Mouse (Mus musculus) neural tube, embryonic 13.5 days (tissue): ENCODE data around the gene Clcnkb. TPM values are rescaled to one million over a fixed set of nuclear protein-coding genes. Genes with fewer than 3 reads are reported as not detected.

Source experiments
- ATAC-seq: fragments of 200-750 bp; cut with Nextera tagmentation; 2 replicates; pipeline ENCODE4 v1.8.0; 2017; ENCODE audit warnings: low read depth, mild to moderate bottlenecking, moderate TSS enrichment, moderate library complexity
- H3K27ac ChIP-seq: fragments of 300-500 bp; sonication (generic); replicated peaks from 2 replicates; pipeline ENCODE4 v1.5.1; 2015; ENCODE audit warnings: moderate library complexity, mild to moderate bottlenecking, inconsistent platforms
- H3K27me3 ChIP-seq: fragments of 300-500 bp; sonication (generic); 2 replicates; pipeline ENCODE4 v1.6.1; 2015; ENCODE audit warnings: mild to moderate bottlenecking, inconsistent platforms
- H3K36me3 ChIP-seq: fragments of 300-500 bp; sonication (generic); 2 replicates; pipeline ENCODE4 v1.6.1; 2015; ENCODE audit warnings: mild to moderate bottlenecking, inconsistent platforms
- H3K4me1 ChIP-seq: fragments of 300-500 bp; sonication (generic); replicated peaks from 2 replicates; pipeline ENCODE4 v1.6.1; 2015; ENCODE audit warnings: inconsistent platforms
- H3K4me2 ChIP-seq: fragments of 300-500 bp; sonication (generic); 2 replicates; pipeline ENCODE4 v1.6.1; 2015; ENCODE audit warnings: inconsistent platforms, mild to moderate bottlenecking, moderate library complexity
- H3K4me3 ChIP-seq: fragments of 300-500 bp; sonication (generic); 2 replicates; pipeline ENCODE4 v1.5.1; 2015; ENCODE audit warnings: mild to moderate bottlenecking, inconsistent platforms
- H3K9ac ChIP-seq: fragments of 300-500 bp; sonication (generic); 2 replicates; pipeline ENCODE4 v1.6.1; 2015; ENCODE audit warnings: moderate library complexity, mild to moderate bottlenecking, inconsistent platforms
- H3K9me3 ChIP-seq: fragments of 300-500 bp; sonication (generic); 2 replicates; pipeline ENCODE4 v1.6.1; 2016; ENCODE audit warnings: inconsistent platforms
- WGBS: fragments of 180-500 bp; shearing (Covaris S2); methylation state at CpG from one replicate; pipeline ENCODE4 v1.1.7; 2015; 5-methylcytosine and 5-hydroxymethylcytosine counted together
- polyA plus RNA-seq: library from polyadenylated mRNA; unstranded; fragments of >200 nt; fragmentation: Nextera tagmentation; extraction: Ambion mirVana; gene quantifications from 2 replicates; pipeline ENCODE4 v1.2.1, GENCODE M21; 2015

The Clcnkb gene
- polyA plus RNA-seq, 1 experiment from 2014 or later, result not detected

DNA sequence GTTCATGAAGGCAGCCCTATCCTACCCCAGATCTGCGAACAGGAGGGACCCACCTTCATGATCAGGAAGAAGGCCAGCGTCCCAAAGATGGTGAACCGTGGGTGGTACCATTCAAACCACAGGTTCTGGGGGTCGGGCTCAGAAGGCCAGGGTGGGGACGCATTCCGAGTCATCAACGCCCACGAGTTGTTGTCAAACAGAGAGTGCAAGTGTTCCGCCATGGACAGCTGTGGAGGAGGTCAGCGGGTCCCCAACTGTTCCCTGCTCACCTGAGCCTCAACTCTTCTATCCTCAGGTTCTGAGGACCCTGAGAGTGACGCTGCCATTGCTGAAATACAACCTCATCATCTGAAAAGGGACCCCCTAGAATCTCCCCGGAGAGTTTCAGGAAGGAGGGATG is 24.5 kb downstream of the Clcnkb start:
- WGBS, result 84% methylated on average over 12 of the region's 12 CpGs
- no peaks in the 10 kb centered on the region for H3K4me1 ChIP-seq
- H3K27me3 ChIP-seq, result peaks cover 3% of the 10 kb centered on the region; the same call in 1 of the 2 replicates
- H3K9ac ChIP-seq, result no peak overlapping the region
- no peak for ATAC-seq
- H3K9me3 ChIP-seq, result no peaks in the 10 kb centered on the region
- H3K4me2 ChIP-seq, result no peak overlapping the region
- no peaks in the 10 kb centered on the region for H3K36me3 ChIP-seq
- H3K4me3 ChIP-seq, result no peak overlapping the region
- no peak overlapping the region for H3K27ac ChIP-seq

DNA sequence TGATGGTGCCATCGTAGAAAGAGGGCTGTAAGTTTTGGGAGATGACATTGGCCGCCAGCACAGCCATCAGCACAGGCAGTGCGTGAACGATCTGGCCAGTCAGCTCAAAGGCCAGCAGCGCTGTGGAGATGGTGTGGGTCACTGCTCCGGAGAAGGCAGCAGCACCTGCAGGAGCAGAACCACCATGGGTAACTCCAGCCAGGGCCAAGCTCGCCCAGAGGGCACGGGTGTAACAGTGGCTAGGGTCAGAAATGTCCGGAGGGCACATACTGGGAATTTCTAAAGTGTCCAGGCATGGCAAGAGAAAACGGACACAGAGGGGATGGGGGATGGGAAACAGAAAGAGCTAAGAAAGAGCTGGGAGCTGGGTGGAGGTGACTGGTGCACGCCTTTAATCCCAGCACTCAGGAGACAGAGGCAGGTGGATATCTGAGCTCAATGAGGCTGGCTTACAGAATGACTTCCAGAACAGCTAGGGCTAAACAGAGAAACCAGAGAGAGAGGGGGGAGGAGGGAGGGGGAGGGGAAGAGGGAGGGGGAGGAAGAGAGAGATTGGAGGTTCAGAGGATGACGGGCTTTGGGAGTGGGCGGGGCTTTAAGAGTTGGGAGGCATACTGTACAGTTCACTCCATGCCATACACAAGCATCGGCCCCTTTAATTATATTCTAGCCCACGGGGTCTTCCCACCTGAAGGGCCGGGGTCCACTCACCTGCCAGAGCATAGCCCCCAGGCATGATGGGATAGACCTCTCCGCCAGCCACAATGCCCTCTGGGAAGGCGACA is 26.3 kb downstream of the Clcnkb start:
- Histone ChIP-seq H3K4me3 (no peak overlapping the region), H3K27ac (no peak overlapping the region), H3K9ac (no peak overlapping the region), H3K4me1 (peaks cover 3% of the 10 kb centered on the region; the same call in 1 of the 2 replicates), H3K36me3 (no peaks in the 10 kb centered on the region), H3K4me2 (no peak overlapping the region), H3K27me3 (peaks cover 4% of the 10 kb centered on the region), H3K9me3 (no peaks in the 10 kb centered on the region)
- no peak for ATAC-seq
- WGBS, result 74% methylated on average over 18 of the region's 18 CpGs

DNA sequence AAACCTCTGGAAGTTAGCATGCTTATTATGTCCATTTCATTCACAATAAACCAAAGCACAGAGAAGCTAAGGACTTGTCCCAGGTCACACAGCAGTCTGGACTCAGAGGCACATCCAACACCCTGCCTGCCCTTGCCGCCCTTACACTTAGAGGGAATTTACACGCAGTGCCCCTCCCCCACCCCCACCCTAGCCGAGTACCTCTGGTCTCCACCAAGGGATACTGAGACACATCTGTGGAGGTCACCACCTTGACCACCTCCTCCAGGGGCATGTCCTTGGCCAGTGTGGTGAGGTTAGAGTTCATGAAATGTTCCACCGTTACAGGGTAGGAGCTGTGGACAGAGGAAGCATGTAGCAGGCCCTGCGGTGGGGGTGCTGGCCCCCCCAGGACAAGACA is 27.9 kb downstream of the Clcnkb start:
- Histone ChIP-seq H3K9ac (no peak overlapping the region), H3K27ac (no peak overlapping the region), H3K9me3 (no peaks in the 10 kb centered on the region), H3K4me1 (peaks cover 18% of the 10 kb centered on the region), H3K27me3 (peaks cover 17% of the 10 kb centered on the region), H3K4me3 (no peak overlapping the region), H3K36me3 (no peaks in the 10 kb centered on the region), H3K4me2 (no peak overlapping the region)
- no peak for ATAC-seq
- WGBS, result 64% methylated on average over 5 of the region's 5 CpGs

DNA sequence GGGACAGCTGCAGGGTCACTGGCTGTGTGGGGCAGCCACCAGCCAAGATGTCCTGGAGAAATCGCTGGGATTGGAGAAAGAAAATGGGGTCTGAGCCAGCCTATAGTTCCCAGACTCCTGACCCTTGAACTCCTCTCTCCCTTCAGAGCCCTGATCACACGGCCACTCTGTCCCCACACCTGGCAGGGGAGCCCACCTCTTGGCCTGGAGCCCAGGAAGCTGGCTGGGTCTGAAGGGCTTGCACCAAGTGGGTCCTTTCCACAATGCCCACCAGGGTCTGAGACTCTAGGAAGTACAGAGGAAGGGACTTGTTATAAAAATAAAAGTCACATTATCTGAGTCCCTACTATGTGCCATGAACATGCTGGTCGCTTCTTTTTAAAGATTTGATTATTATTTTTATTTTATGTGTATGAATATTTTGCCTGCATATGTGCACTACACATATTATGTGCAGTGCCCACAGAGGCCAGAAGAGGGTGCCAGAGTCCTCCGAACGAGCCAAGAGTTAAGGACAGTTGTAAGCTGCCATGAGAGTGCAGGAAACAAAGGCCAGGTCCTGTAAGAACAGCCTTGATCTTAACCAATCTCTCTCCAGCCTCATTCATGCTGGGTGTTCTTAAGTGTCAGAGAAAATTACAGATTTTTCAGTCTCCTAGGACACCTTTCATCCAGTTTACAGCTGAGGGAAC is 28.6 kb downstream of the Clcnkb start:
- H3K36me3 ChIP-seq, result no peaks in the 10 kb centered on the region
- peaks cover 25% of the 10 kb centered on the region for H3K4me1 ChIP-seq
- H3K27me3 ChIP-seq, result peaks cover 24% of the 10 kb centered on the region
- H3K4me3 ChIP-seq, result no peak overlapping the region
- H3K27ac ChIP-seq, result no peak overlapping the region
- H3K9me3 ChIP-seq, result no peaks in the 10 kb centered on the region
- H3K4me2 ChIP-seq, result no peak overlapping the region
- H3K9ac ChIP-seq, result no peak overlapping the region
- no peak for ATAC-seq
- 16% methylated on average over 5 of the region's 5 CpGs for WGBS

DNA sequence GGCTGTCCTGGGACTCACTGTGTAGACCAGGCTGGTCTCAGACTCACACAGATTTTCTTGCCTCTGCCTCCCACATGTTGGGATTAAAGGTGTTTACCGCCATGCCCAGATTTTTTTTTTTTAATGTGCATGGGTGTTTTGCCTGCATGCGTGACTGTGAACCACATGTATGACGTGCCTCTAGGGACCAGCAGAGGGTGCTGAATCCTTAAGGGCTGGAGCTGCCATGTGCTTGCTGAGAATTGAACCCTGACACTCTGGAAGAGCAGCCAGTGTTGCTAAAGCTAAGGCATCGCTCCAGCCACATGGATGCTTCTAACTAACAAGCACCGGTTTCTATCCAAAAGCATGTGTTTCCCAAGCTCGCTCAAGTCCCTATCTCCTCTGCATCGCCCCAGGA is 29.7 kb downstream of the Clcnkb start:
- Histone ChIP-seq H3K9ac (no peak overlapping the region), H3K4me1 (peaks cover 27% of the 10 kb centered on the region), H3K27ac (no peak overlapping the region), H3K4me2 (no peak overlapping the region), H3K9me3 (no peaks in the 10 kb centered on the region), H3K27me3 (peaks cover 35% of the 10 kb centered on the region), H3K36me3 (no peaks in the 10 kb centered on the region), H3K4me3 (no peak overlapping the region)
- no peak for ATAC-seq
- WGBS, result 73% methylated on average over 7 of the region's 7 CpGs

DNA sequence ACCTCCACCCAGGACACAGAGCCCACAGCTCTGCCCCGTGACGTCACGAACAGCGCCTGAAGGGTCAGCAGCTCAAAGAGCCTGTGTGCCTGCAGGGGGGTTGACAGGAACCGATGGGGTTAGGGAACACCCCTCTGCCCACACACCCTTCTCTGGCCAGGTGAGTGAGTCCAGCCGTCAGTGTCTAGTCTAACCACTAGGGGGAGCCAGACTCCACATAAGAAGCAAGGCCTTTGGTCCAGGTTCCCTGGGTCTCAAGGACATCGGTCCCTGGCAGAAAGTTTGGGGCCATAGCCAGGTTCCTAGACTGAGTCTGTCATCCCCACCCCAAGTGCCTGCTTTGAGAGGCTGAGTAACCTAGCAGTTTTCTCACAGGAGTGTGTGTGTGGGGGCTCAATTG is 30.5 kb downstream of the Clcnkb start:
- no peak for ATAC-seq
- Histone ChIP-seq H3K9me3 (no peaks in the 10 kb centered on the region), H3K36me3 (no peaks in the 10 kb centered on the region), H3K4me1 (peaks cover 27% of the 10 kb centered on the region), H3K4me3 (no peak overlapping the region), H3K4me2 (no peak overlapping the region), H3K27ac (no peak overlapping the region), H3K27me3 (peaks cover 44% of the 10 kb centered on the region), H3K9ac (no peak overlapping the region)
- under 1% methylated on average over 7 of the region's 7 CpGs for WGBS

DNA sequence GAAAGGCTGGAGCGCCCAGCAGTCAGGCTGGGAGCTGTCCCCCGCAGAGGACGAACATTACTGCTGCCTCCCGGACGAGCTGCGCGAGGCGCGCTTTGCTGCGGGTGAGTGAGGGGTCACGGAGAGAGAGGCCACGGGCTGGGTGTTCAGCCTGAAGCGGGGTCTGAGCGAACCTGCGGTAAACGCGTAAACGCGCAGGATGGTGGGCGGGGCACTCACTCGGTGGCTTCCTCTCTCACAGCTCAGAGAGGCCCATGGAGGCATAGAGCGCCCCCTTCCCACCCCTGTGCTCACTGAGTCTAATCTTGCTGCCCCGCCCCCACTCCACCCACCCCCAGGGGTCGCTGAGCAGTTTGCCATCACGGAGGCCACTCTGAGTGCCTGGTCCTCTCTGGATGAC is 33.4 kb downstream of the Clcnkb start:
- H3K36me3 ChIP-seq, result no peaks in the 10 kb centered on the region
- no peak overlapping the region for H3K27ac ChIP-seq
- peaks cover 47% of the 10 kb centered on the region for H3K27me3 ChIP-seq
- 1% methylated on average over 25 of the region's 25 CpGs for WGBS
- peaks cover 27% of the 10 kb centered on the region for H3K4me1 ChIP-seq
- H3K9me3 ChIP-seq, result no peaks in the 10 kb centered on the region
- peak overlapping the region; percentile 55 for H3K9ac ChIP-seq
- peak overlapping the region; percentile 57 for H3K4me2 ChIP-seq
- H3K4me3 ChIP-seq, result peak overlapping the region; percentile 31
- ATAC-seq, result peak; percentile 29; the same call in 1 of the 2 replicates

DNA sequence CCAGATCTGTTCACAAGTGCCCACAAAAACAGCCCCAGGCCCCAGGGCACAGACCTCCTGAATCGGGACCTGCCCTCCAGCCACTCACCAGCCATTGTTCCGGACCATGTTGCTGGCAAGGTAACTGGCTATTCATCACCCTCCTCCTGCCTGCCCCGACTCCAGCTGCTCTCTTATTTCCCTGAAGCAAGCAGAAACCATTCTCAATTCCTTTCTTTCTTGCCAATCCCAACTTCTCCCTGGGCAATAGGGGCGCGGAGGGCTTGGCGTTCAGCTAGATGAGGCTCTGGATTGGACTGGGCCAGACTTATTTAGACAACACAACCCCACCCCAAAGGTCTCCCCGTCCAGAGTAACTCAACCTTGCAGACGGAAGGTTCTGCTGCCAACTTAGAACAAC is 36.1 kb downstream of the Clcnkb start:
- WGBS, result 49% methylated on average over 8 of the region's 8 CpGs
- H3K36me3 ChIP-seq, result no peaks in the 10 kb centered on the region
- no peaks in the 10 kb centered on the region for H3K9me3 ChIP-seq
- peaks cover 47% of the 10 kb centered on the region for H3K27me3 ChIP-seq
- H3K4me2 ChIP-seq, result no peak overlapping the region
- peaks cover 25% of the 10 kb centered on the region for H3K4me1 ChIP-seq
- H3K4me3 ChIP-seq, result no peak overlapping the region
- ATAC-seq, result no peak
- H3K27ac ChIP-seq, result no peak overlapping the region
- H3K9ac ChIP-seq, result no peak overlapping the region

DNA sequence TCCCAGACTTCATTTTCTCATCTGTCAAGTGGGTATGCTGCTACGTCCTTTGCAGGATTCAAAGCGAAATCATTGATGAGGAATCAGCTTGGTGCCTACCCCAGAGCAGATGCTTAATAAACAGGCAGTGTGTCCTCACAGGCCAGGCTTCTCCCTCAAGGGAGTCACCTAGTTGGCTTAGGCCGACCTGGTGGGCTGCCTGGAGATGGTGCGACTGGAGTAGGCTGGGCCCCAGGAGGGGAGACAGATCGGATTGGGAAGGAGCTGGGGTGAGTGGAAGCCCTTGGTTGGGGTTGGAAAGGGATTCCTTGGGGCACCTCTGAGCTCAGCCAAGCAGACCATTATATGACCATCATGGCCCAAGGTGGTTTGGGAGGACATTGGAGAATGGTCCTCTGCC is 43.4 kb downstream of the Clcnkb start:
- ATAC-seq, result no peak
- Histone ChIP-seq H3K4me2 (no peak overlapping the region), H3K4me3 (no peak overlapping the region), H3K9ac (no peak overlapping the region), H3K9me3 (no peaks in the 10 kb centered on the region), H3K36me3 (no peaks in the 10 kb centered on the region), H3K27ac (no peak overlapping the region), H3K4me1 (peaks cover 13% of the 10 kb centered on the region), H3K27me3 (peaks cover 17% of the 10 kb centered on the region)
- WGBS, result 96% methylated on average over 5 of the region's 5 CpGs

DNA sequence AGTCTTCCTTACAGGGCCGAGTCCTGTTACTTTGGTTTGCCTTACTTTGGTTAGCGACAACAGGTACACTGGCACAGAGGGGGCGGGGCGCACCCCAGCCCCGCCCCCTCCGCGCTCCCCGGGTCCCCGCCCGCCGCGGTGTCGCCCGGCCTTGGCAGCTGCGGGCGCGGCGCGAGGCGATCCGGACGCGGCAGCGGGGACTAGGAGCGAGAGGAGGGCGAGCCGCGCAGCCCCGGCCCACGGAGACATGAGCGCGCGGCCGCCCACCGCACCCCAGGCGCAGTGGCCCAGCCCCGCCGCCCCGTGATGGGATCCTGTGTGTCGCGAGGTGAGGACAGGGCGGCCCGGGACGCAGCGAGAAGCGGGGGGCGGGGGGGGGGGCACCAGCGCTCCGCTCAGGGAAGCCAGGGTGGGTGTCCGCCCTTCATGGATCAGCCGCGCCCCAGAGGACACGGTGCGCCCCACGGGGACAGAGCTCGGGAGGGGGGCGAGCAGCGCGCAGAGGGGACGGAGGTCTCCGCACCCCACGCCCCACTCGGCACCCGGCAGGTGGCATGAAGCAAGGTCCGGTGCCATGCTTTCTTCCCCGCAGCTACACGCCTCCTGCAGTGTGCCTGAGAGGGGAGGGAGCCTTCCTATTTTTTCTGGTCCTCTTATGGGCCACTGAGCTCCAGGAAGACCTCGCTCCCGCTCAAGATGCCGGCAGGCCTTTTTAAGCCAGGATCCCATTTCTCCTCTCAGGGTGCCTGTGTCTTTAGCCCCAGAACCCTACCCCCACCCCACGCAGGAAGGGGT is 47.6 kb downstream of the Clcnkb start, which contains the start of gene Fam131c:
TSS of gene Fam131c (plus strand) at position 224 of the 795 bp plus-strand sequence.
- no peaks in the 10 kb centered on the region for H3K36me3 ChIP-seq
- peaks cover 13% of the 10 kb centered on the region for H3K4me1 ChIP-seq
- peak within 1 kb of the TSS; percentile 91 for H3K4me2 ChIP-seq
- peak within 1 kb of the TSS; percentile 55 for H3K4me3 ChIP-seq
- H3K9ac ChIP-seq, result peak within 1 kb of the TSS; percentile 81
- H3K27ac ChIP-seq, result no peak within 1 kb of the TSS
- under 1% methylated on average over 53 of the region's 71 CpGs for WGBS
- no peaks in the 10 kb centered on the region for H3K9me3 ChIP-seq
- ATAC-seq, result peak; percentile 49
- peaks cover 58% of the 10 kb centered on the region for H3K27me3 ChIP-seq

DNA sequence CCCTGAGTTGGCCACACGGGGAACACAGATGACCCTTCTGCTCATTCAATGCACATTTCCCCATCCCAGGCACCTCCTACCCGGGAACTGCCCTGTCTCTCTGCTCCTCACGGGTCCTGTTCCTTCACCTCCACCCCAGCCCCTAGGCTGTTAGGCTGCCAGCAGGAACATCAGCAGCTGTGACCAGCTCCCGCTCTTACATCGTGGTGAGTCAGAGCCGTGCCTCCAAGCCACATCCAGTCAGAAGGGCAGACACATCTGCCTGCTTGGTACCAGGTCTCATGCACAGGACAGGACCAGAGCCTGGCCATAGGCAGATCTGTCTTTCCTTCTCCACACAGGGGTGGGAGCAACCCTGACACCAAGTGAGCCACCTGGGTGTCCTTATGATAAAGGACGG is 49.9 kb downstream of the Clcnkb start:
- WGBS, result 58% methylated on average over 7 of the region's 7 CpGs
- H3K27me3 ChIP-seq, result peaks cover 63% of the 10 kb centered on the region

DNA sequence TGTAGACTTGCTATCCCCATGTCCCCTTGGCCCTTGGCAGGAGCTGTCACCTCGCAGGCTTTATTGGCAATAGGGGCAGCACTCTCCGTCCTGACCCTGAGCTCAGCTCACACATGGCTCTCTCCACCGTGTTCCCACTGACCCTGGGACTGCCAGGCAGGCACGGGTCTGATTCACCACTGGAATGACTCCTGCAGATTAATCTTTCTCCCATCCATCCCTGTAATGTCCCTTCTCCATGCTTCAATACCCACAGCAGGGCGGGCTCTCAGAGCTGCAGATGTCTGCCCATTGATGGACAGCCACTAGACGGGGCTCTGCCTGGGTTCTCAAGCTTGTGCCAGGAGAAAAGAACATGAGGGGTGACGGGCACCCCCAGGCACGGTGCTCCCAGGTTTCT is 50.7 kb downstream of the Clcnkb start:
- Histone ChIP-seq H3K4me3 (no peak overlapping the region), H3K9ac (no peak overlapping the region), H3K27ac (no peak overlapping the region), H3K4me2 (no peak overlapping the region), H3K36me3 (no peaks in the 10 kb centered on the region), H3K9me3 (no peaks in the 10 kb centered on the region), H3K4me1 (peaks cover 19% of the 10 kb centered on the region), H3K27me3 (peaks cover 66% of the 10 kb centered on the region)
- 58% methylated on average over 8 of the region's 8 CpGs for WGBS
- no peak for ATAC-seq

More for the DNA sequence above, 49.9 kb downstream of the Clcnkb start:
- no peaks in the 10 kb centered on the region for H3K36me3 ChIP-seq
- H3K4me1 ChIP-seq, result peaks cover 18% of the 10 kb centered on the region
- H3K9ac ChIP-seq, result no peak overlapping the region
- no peak overlapping the region for H3K4me2 ChIP-seq
- no peak for ATAC-seq
- H3K27ac ChIP-seq, result no peak overlapping the region
- no peak overlapping the region for H3K4me3 ChIP-seq
- H3K9me3 ChIP-seq, result no peaks in the 10 kb centered on the region
